Mouse (Mus musculus) left cerebral cortex, postnatal 10 days (tissue): ENCODE results near the gene Gatad2a. TPM values are rescaled to one million over a fixed set of nuclear protein-coding genes. Genes with fewer than 3 reads are reported as not detected.
"Not testable (repeated sequence)": the region's sequence is repeated elsewhere in the genome, so short reads cannot be mapped to it uniquely, and the experiment has no call there.

Source experiments
- DNase-seq, 2 experiments: peaks; one replicate each; pipeline ENCODE4 v3.0.0; 2021 to 2022; ENCODE audit warnings: low spot score in 2 of 2, mixed read lengths in 1 of 2; ENCODE audit errors: extremely low spot score in 1 of 2
- intact Hi-C: fragments of 180-260 bp; cut with DNase I; formaldehyde crosslinking; loops from one replicate; pipeline ENCODE4 v1.15.1; 2025
- total RNA-seq, 2 experiments: library from RNA; stranded (reverse); gene quantifications; 2 replicates each; pipeline ENCODE4 v1.2.3; 2021

Gatad2a gene
- total RNA-seq: 10 to 100 TPM; 24.8 to 30.0 TPM

DNA sequence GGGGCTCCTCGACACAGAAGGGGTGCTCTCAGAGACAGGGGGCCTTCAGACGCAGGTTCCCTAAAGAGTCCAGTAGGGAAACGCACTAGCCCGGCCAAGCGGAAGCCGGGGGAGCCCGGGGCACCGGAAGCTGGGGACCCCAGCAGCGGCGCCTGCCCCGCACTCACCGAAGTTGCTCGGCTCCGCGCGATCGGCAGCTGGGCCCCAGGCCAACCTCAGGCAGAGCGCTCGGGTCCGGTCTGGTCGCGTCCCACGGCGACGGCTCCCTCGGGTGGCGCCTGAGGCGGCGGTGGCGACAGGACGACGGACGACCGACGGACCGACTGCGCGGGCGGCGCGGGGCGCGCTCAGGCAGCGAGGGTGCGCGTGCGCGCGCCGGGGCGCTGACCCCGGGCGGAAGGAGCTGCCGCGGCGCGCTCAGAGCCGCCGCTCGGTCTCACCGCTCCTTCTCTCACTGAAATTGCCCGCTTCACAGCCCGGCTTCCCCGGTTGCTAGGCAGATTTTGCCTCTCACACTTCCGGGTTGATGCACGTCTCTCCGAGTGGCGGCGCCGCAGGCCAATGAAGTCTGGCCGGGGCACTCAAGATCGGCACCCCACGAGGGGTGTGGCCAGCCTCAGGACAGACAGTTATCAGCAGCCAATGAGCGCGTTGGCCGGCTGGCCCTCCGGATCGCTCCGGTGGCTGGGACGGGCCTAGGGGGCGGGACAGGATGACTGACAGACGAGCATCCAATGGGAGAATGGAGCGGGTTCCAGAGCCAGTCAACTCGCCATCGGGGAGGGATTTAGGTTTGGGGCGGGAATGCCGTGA is at the start of gene Gatad2a:
TSS of gene Gatad2a (minus strand) at position 609 of the 813 bp plus-strand sequence.
- peak; percentile 100 for DNase-seq
- intact Hi-C loops: no loop called here

DNA sequence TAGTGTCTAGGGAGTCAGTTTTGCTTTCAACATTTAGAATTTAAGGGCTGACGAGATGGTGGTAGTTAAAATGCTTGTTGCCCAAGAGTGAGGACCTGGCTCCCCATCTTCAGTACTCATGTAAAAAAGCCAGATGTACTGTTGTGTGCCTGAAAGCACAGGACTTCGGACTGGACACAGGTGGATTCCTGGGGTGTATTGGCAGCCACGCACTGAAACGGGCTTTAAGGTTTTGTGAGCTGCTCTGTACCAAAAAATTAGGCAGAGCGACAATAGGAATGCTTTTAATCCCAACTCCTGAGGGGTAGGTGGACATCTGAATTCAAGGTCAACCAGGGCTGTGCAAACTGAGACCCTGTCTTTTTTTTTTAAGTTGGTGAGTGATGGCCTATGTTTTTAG is 47.8 kb upstream of the Gatad2a start:
- intact Hi-C loops: no loop called here
- DNase-seq: no peak

DNA sequence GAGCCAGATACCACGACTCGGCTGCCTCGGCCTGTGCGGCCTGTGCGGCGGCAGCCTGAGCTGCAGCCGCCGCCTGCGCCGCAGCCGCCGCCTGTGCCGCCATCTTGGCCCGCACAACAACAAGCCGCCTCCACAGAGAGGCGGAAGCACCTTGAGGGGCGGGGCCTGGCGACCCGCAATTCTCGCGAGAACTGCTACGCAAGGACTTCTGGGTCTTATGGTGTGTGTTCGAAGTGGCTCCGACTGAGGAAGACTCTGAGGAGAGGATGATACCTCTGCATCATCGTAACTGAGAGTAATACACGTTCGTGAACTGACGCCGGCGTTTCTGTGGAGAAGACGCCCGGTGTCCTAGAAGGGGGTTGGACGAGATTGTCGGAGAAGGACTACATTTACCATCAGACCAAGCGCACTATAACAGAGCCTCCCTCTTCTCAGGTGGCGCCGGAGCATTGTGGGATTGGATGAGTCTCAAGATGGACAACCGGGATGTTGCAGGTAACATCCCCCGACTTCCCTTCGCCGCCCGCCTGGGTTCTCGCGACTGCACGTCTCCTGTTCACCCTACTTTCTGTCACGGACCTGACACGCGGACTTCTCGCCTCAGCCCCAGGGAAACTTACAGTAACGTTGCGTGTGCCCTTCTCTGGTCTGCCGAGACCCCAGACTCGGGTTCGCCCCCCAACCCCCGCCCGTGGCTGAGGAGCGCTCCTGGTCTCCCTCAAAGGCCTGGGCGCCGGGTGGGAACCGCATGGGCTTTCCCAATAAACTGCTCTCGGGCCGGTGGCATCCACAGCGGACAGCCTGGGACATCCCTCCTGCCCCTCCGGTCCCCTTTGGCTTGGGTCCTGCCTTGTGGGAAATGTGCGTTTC is 46.6 kb upstream of the Gatad2a start, which contains the start of the genes Mau2 and Sugp1:
TSS of gene Mau2 (minus strand) at position 152 of the 873 bp plus-strand sequence.
TSS of gene Sugp1 (plus strand) at position 231 of the 873 bp plus-strand sequence.
- intact Hi-C loops: no loop called here
- DNase-seq: peak; percentile 91 to 97

DNA sequence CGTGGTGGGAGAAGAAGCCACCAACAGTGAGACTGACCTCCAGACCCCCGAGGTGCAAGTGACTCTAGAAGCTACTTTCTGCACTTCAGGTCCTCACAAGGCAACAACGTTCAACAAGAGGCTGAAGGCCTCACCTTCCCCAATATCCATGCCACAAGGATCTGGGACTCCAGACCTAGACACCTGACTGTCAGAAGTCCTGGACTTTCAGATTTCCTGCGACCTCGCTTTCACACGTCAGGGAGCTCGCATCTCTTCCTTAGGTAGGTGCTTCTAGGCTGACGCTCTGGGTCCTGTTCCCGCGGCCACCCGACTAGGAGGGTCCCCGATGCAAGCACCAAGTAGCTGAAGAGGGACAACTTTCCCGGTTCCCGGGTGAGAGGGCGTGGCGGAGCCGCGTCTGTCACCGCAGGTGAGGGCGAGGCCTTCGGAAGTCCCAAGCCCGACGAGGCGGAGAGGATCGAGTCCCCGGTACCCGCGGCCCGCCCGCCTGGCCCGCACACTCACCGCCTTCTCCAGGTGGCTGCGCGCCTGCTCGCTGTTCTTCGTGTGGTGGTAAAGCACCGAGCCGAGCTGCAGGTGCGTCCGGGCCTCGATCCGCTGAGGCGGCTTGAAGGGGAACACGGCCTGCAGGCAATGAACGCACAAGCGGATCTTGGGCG is 45.8 kb upstream of the Gatad2a start:
- peak in 1 of 2 experiments; percentile 53 for DNase-seq
- intact Hi-C loops: no loop called here

DNA sequence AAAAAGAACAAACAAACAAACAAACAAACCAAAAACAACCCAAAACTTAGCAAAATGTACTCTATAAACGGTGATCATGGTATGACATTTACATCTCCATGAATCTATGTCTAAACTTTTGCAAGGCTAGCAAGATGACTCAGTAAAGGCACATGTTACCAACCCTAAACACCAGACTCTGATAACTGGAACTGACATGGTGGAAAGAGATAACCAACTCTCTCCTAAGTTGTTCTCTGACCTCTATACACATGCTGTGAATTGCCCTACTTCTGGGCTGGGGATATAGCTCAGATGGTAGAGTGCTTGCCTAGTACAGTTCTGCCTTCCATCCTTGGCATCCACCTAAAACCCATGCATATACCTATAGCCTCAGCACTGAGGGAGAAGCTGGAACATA is 41.8 kb upstream of the Gatad2a start:
- intact Hi-C loops: no loop called here
- DNase-seq: no peak

DNA sequence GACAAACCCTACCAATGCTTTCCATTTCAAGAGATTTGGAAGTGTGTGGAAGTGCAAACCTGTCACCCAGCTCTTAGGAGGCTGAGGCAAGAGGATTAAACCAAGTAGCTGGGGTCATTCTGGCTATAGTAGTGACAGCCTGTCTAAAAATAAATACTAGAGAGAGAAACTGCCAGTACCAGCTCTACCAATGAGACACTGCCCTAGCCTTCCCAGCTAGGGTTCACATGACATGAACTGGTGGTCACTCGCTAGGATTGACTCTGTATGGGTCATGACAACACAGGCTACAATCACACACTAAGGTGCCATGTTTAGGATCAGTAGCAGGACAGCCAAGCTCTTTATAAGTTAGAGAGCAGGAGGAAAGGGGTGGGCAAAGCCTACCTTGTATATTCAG is 34.1 kb upstream of the Gatad2a start:
- intact Hi-C loops: no loop called here
- no peak for DNase-seq

DNA sequence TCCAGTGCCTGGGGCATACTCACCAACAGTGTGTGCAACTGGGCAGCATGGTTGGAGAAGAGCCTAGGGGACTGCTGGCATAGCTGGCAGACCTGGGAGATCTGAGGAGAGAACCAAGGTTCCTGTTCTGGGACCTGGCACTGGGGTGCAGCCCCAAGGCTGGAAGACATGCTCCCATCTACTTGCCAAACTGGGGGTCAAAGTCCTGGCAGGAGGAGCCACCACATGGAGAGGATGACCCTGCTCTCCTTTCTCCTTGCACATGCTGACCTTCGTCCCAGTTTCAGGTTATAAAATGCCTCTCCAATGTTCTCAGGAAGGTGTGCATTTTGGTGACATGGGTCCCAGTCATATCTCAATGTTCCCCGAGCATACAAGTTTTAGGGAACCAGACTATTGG is 30.0 kb upstream of the Gatad2a start:
- intact Hi-C loops: no loop called here

DNA sequence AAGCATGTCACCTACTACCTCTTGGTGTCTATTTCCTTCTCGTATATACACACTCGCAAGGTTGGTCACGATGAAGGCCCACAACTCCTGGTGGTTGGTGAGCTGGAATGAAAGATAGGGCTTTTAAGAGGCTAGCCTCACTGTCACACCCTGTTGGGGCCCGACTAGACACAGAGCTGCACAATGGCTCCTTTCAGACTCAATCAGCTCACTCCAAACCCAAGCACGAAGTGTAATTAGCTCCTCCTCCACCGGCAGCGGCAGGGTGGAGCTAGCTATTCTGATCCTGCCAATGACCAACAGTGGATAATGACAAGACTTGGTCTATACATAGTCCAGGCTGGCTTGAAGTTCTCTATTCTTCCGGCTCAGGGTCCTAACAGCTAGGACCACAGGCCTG is 27.4 kb upstream of the Gatad2a start:
- no peak for DNase-seq
- intact Hi-C loops: no loop called here

More for the DNA sequence above, 30.0 kb upstream of the Gatad2a start:
- DNase-seq: no peak

DNA sequence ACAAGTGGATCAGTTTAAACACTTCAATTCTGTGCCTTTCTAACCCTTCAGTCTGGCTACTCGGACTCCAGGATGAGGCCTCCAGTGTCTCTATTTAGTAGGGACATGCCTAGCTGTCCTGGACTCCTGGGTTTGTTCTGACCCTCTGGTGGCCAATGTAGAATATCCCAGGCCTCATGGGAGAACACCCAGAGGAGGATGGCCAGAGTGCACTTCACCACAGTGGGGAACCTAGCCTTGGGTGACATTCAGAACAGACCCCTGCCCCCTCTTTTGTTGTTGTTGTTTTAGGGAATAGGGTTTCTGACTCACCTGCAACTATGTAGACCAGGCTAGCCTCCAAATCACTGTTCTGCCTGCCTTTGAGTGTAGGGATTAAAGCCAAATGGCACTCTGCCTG is 18.8 kb upstream of the Gatad2a start:
- intact Hi-C loops: no loop called here
- DNase-seq: no peak

DNA sequence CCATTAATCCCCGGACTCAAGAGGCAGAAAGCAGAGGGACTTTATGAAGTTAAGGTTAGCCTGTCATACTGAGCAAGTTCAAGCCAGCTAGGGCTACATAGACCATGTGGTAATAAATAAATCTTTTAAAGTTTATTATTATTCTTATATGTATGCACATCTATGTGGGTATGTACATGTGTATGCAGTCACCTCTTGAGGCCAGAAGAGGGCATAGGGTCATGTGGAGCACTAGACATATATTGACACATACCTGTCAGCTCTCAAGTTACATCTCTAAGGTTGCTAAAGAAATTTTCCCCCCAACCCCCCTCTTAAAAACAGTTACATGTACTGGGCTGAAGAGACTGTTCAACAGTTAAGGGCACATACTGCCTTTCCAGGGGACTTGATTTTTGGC is 16.6 kb upstream of the Gatad2a start:
- intact Hi-C loops: no loop called here
- DNase-seq: no peak

DNA sequence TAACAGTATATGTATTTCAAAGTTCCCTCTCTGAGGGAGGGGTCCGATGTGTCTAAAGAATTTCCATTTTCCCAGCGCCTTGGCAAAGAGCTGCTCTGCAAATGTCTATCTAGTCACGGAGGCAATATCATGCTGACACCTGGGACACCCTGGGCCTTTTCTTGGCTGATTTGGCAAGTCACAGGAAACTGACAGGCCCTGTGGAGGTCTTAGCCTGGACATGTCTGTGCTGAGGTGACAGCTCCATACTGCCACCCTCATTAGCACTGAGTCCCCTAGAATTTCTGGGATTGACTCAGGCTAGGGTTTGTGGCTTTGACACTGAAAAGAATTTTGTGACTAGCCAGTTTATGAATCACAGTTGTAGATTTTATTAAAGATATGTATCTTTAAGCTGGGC is 16.2 kb upstream of the Gatad2a start:
- no peak for DNase-seq
- intact Hi-C loops: no loop called here

DNA sequence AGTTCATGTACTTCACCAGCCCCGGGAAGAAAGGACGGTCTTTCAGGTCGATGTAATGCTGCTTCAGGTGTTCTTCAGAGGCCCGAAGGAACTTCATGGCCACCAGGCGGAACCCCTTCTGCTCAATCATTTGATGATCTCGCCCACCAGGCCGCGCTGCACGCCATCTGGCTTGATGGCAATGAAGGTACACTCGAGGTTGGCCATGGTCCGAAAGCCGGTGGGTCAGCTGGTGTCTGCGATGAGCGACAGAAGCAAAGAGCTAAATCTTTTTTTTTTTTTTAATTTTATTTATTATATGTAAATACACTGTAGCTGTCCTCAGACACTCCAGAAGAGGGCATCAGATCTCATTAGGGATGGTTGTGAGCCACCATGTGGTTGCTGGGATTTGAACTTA is 14.6 kb upstream of the Gatad2a start:
- intact Hi-C loops: not testable (repeated sequence)

DNA sequence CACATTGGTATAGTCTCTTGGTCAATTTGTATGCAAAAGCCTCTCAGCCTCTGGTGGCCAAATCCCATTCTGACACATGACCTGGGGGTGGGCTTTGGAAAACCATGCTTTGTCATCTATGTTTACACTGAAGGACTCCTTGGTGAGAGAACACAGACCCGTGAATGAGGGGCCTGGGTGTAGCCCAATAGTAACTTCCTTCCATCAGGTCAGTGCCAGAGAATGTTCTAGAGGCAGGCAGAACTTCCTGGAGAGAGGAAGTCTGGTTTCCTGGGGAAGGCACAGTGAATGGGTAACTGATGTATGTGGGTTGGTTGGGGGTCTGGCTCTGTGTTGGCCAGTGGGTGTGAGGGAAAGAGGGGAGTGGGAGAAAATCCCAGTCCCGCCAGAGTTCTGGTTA is 9.0 kb upstream of the Gatad2a start:
- intact Hi-C loops: no loop called here
- DNase-seq: no peak

More for the DNA sequence above, 14.6 kb upstream of the Gatad2a start:
- not testable (repeated sequence) for DNase-seq

DNA sequence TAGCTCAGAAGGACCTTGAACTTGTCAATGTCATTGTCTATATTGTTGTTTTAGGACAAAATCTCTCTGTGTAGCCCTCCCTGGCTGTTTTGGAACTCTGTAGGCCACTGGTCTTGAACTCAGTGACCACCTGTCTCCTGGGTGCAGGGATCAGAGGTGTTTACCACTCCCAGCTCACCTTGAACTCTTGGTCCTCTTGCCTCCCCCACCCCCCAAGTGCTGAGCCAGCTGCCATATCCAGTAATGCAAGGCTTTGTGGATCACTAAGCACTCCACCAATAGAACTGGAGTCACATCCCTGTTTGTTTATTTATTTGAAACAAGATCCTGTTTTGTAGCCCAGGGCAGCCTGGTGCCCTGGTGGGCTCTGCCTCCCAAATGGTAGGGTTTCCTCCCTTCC is 8.2 kb upstream of the Gatad2a start:
- intact Hi-C loops: loop anchor here (5.0 kb wide), 1 partner anchor 87 kb away; no protein-coding TSS in a partner anchor
- DNase-seq: no peak

DNA sequence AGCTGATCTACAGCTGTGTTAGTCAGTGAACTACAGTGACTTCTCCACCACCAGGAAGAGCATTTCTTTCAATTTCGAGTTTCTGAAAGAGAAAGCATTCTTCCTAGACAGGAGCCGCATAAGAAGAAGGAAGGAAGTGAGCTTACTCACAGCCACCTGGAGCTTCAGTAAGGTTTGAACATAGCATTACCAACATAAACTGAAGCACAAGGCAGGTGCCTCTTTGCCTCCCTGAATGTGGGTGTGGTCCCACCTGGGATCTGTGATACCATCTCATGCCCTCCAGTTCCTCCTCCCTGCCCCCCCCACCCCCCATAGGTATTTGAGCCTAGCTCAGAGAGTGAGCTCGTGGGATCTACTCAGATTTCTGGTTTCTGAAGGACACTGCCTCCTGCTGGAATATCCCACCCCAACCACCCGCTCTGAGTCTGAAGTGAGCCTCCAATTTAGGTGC is 7.0 kb upstream of the Gatad2a start:
- DNase-seq: no peak
- intact Hi-C loops: loop anchor here (5.0 kb wide), 1 partner anchor 86 kb away; no protein-coding TSS in a partner anchor

DNA sequence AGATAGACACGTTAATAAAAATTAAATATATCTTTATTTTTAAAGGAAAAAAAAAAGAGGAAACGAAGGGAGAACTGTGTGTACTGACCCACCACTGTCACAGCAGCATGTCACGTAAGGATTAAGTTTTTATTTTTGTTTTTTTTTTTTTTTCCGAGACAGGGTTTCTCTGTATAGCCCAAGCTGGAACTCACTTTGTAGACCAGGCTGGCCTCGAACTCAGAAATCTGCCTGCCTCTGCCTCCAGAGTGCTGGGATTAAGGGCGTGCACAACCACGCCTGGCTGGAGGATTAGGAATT is 5.7 kb upstream of the Gatad2a start:
- intact Hi-C loops: loop anchor here (5.0 kb wide), 1 partner anchor 85 kb away; no protein-coding TSS in a partner anchor
- not testable (repeated sequence) for DNase-seq

DNA sequence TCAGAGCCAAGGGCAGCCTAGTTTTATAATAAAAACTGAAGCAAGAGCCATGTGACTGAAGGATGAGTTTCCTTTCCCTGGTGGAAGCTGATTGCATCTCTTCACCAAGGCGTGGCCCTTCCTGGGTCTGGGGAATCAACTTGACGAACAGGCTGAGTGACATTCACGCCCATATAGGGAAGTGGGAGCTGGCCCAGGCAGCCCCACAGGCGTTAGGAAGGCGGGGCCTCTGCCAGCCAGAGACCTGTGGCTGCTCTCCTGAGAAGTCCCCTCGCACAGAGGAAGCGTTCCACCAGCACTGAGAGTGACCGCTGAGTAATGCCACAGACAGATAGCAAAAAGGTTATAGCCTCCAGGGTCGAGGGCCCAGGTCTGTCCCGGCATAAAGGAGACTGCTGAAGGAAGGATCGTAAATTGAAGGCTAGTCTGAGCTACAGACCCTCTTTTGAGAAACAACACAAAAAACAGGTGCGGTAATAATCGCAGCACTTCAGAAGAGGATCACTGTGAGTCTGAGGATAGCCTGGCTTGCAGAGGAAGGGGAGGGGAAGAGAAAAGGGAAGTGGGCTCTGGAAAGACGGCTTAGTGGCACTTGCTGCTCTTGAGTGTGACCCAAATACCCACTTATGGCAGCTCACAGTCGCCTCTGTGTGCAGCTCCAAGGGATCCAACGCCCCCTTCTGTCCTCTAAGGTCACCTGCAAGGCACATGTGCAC is 5.2 kb upstream of the Gatad2a start:
- intact Hi-C loops: loop anchor here (5.0 kb wide), 1 partner anchor 84 kb away; no protein-coding TSS in a partner anchor
- peak in 1 of 2 experiments; percentile 54 for DNase-seq

DNA sequence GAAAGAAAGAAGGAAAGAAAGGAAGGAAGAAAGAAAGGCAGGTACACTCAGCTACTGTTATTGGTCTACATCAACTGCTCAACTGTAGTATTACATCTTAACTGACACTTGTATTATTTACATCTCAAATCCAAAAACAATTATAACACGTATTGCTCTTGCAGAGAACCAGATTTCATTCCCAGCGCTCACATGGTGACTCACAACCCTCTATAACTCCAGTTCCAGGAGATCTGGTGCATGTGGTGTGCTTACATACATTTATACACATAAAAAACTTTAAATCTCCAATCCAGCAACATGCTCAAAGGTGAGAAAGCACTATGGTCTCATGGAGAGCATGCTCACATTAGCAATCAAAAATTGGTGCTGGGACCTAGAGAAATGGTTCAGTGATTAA is 4.0 kb upstream of the Gatad2a start:
- intact Hi-C loops: loop anchor here (5.0 kb wide), 1 partner anchor 83 kb away; no protein-coding TSS in a partner anchor
- no peak for DNase-seq
